Mouse (Mus musculus) neural tube, embryonic 11.5 days (tissue): ENCODE measurements around the gene Rbp3. TPM values are rescaled to one million over a fixed set of nuclear protein-coding genes. Genes with fewer than 3 reads are reported as not detected.

Source experiments
- ATAC-seq: fragments of 200-750 bp; cut with Nextera tagmentation; 2 replicates; pipeline ENCODE4 v1.8.0; 2017; ENCODE audit warnings: moderate number of reproducible peaks, mild to moderate bottlenecking, moderate TSS enrichment, moderate library complexity; ENCODE audit not compliant: insufficient read depth, low FRiP score, low TSS enrichment
- DNase-seq: peaks from one replicate; pipeline ENCODE4 v3.0.0-alpha.2; 2015; ENCODE audit warnings: low spot score
- H3K27ac ChIP-seq: fragments of 300-500 bp; sonication (generic); 2 replicates; pipeline ENCODE4 v1.5.1; 2014; ENCODE audit warnings: low read depth, mild to moderate bottlenecking, low read length
- H3K27me3 ChIP-seq: fragments of 300-500 bp; sonication (generic); 2 replicates; pipeline ENCODE4 v1.6.1; 2014; ENCODE audit warnings: mild to moderate bottlenecking, low read length, mixed read lengths; ENCODE audit not compliant: control insufficient read depth, insufficient read depth
- H3K36me3 ChIP-seq: fragments of 300-500 bp; sonication (generic); 2 replicates; pipeline ENCODE4 v1.6.1; 2014; ENCODE audit warnings: mild to moderate bottlenecking, low read length, moderate library complexity, mixed read lengths; ENCODE audit not compliant: control insufficient read depth, insufficient read depth
- H3K4me1 ChIP-seq: fragments of 300-500 bp; sonication (generic); 2 replicates; pipeline ENCODE4 v1.6.1; 2014; ENCODE audit warnings: low read length, mixed read lengths; ENCODE audit not compliant: control insufficient read depth, insufficient read depth
- H3K4me2 ChIP-seq: fragments of 300-500 bp; sonication (generic); 2 replicates; pipeline ENCODE4 v1.6.1; 2014; ENCODE audit warnings: low read depth, mild to moderate bottlenecking, moderate library complexity
- H3K4me3 ChIP-seq: fragments of 300-500 bp; sonication (generic); 2 replicates; pipeline ENCODE4 v1.5.1; 2014; ENCODE audit warnings: low read depth, low read length
- H3K9ac ChIP-seq: fragments of 300-500 bp; sonication (generic); 2 replicates; pipeline ENCODE4 v1.6.1; 2014; ENCODE audit warnings: mild to moderate bottlenecking, low read length
- H3K9me3 ChIP-seq: fragments of 300-500 bp; sonication (generic); 2 replicates; pipeline ENCODE4 v1.6.1; 2016; ENCODE audit warnings: low read length; ENCODE audit not compliant: control insufficient read depth
- WGBS: fragments of 180-500 bp; shearing (Covaris S2); extraction: QIAGEN DNeasy Blood & Tissue Kit; methylation state at CpG from one replicate; pipeline ENCODE4 v1.1.7; 2014; 5-methylcytosine and 5-hydroxymethylcytosine counted together
- polyA plus RNA-seq: library from polyadenylated mRNA; unstranded; fragments of >200 nt; fragmentation: Nextera tagmentation; extraction: Ambion mirVana; gene quantifications from 2 replicates; pipeline ENCODE4 v1.2.1, GENCODE M21; 2014

Rbp3 gene
- polyA plus RNA-seq, 1 experiment from 2014 or later: not detected

- no peak overlapping the region for H3K27ac ChIP-seq
- H3K9me3 ChIP-seq: no peaks in the 10 kb centered on the region
- 74% methylated on average over 4 of the region's 4 CpGs for WGBS
- H3K4me2 ChIP-seq: no peak overlapping the region
- H3K4me3 ChIP-seq: no peak overlapping the region
- H3K36me3 ChIP-seq: no peaks in the 10 kb centered on the region
- DNase-seq (no peak), ATAC-seq (no peak)
- no peak overlapping the region for H3K9ac ChIP-seq
- H3K4me1 ChIP-seq: no peaks in the 10 kb centered on the region
- no peaks in the 10 kb centered on the region for H3K27me3 ChIP-seq
Measured at GRCm38 (mm10) chr14:33991971-33992370, 38.2 kb downstream of the Rbp3 start.

- WGBS: 87% methylated on average over 9 of the region's 9 CpGs
- DNase-seq (no peak), ATAC-seq (no peak)
- no peaks in the 10 kb centered on the region for H3K27me3 ChIP-seq
- no peak overlapping the region for H3K27ac ChIP-seq
- no peak overlapping the region for H3K4me3 ChIP-seq
- no peaks in the 10 kb centered on the region for H3K9me3 ChIP-seq
- no peaks in the 10 kb centered on the region for H3K4me1 ChIP-seq
- no peak overlapping the region for H3K9ac ChIP-seq
- no peak overlapping the region for H3K4me2 ChIP-seq
- H3K36me3 ChIP-seq: no peaks in the 10 kb centered on the region
Measured at GRCm38 (mm10) chr14:33993051-33993450, 39.2 kb downstream of the Rbp3 start.

GRCm38 (mm10) chr14:33993521-33994289, 39.9 kb downstream of the Rbp3 start:
- Histone ChIP-seq H3K27me3 (no peaks in the 10 kb centered on the region), H3K4me3 (no peak overlapping the region), H3K9ac (no peak overlapping the region), H3K9me3 (no peaks in the 10 kb centered on the region), H3K4me1 (no peaks in the 10 kb centered on the region), H3K36me3 (no peaks in the 10 kb centered on the region), H3K27ac (no peak overlapping the region), H3K4me2 (no peak overlapping the region)
- no peak for DNase-seq
- 89% methylated on average over 6 of the region's 6 CpGs for WGBS
- no peak for ATAC-seq

GRCm38 (mm10) chr14:33997427-33997826, 43.6 kb downstream of the Rbp3 start:
- Histone ChIP-seq H3K9ac (no peak overlapping the region), H3K4me3 (no peak overlapping the region), H3K4me2 (no peak overlapping the region), H3K27ac (no peak overlapping the region), H3K4me1 (no peaks in the 10 kb centered on the region), H3K9me3 (no peaks in the 10 kb centered on the region), H3K27me3 (no peaks in the 10 kb centered on the region), H3K36me3 (no peaks in the 10 kb centered on the region)
- no peak for DNase-seq
- ATAC-seq: no peak
- WGBS: 78% methylated on average over 6 of the region's 6 CpGs

GRCm38 (mm10) chr14:34000076-34000475, 46.3 kb downstream of the Rbp3 start:
- DNase-seq (no peak), ATAC-seq (no peak)
- Histone ChIP-seq H3K27ac (no peak overlapping the region), H3K4me2 (no peak overlapping the region), H3K36me3 (no peaks in the 10 kb centered on the region), H3K4me3 (no peak overlapping the region), H3K4me1 (no peaks in the 10 kb centered on the region), H3K27me3 (no peaks in the 10 kb centered on the region), H3K9ac (no peak overlapping the region), H3K9me3 (no peaks in the 10 kb centered on the region)

GRCm38 (mm10) chr14:34001445-34001844, 47.6 kb downstream of the Rbp3 start:
- no peak for DNase-seq
- no peaks in the 10 kb centered on the region for H3K36me3 ChIP-seq
- no peak overlapping the region for H3K4me2 ChIP-seq
- H3K4me1 ChIP-seq: no peaks in the 10 kb centered on the region
- H3K27me3 ChIP-seq: no peaks in the 10 kb centered on the region
- H3K9me3 ChIP-seq: no peaks in the 10 kb centered on the region
- H3K27ac ChIP-seq: no peak overlapping the region
- no peak for ATAC-seq
- no peak overlapping the region for H3K4me3 ChIP-seq
- no peak overlapping the region for H3K9ac ChIP-seq

GRCm38 (mm10) chr14:34002358-34002757, 48.6 kb downstream of the Rbp3 start:
- Histone ChIP-seq H3K4me2 (no peak overlapping the region), H3K9me3 (no peaks in the 10 kb centered on the region), H3K4me3 (no peak overlapping the region), H3K9ac (no peak overlapping the region), H3K36me3 (no peaks in the 10 kb centered on the region), H3K27ac (no peak overlapping the region), H3K4me1 (no peaks in the 10 kb centered on the region), H3K27me3 (no peaks in the 10 kb centered on the region)
- ATAC-seq (no peak), DNase-seq (no peak)
- WGBS: 88% methylated on average over 5 of the region's 5 CpGs

Other genes starting within 250 kb of the Rbp3 start
- 20.3 and 20.9 TPM in 2 replicates for gene Gdf10, start 30.4 kb upstream of the Rbp3 start, polyA plus RNA-seq
- gene Gdf2, start 13.0 kb upstream of the Rbp3 start, polyA plus RNA-seq: 0.08 TPM in 1 of 2 replicates, not detected in the other
- 0.47 and 0.84 TPM in 2 replicates for gene Zfp488, start 24.8 kb downstream of the Rbp3 start, polyA plus RNA-seq
- gene Gm30083, start 61.2 kb downstream of the Rbp3 start, polyA plus RNA-seq: not detected in 2 replicates
- gene Gm5460, start 62.8 kb downstream of the Rbp3 start, polyA plus RNA-seq: not detected in 2 replicates
- not detected in 2 replicates for gene Antxrl, start 98.7 kb downstream of the Rbp3 start, polyA plus RNA-seq
- gene Anxa8, start 132.0 kb downstream of the Rbp3 start, polyA plus RNA-seq: 0.64 and 0.78 TPM in 2 replicates
- not detected in 2 replicates for gene A630023A22Rik, start 148.8 kb downstream of the Rbp3 start, polyA plus RNA-seq
- not detected in 2 replicates for gene Npy4r, start 198.5 kb downstream of the Rbp3 start, polyA plus RNA-seq
- gene Gprin2, start 247.7 kb downstream of the Rbp3 start, polyA plus RNA-seq: 0.54 and 1.1 TPM in 2 replicates